Mouse (Mus musculus) C2C12 (cell line): Measurements from ENCODE around the gene Ptpn21.

Experiments used
- CTCF ChIP-seq: IDR thresholded peaks from one replicate; pipeline ENCODE4 v1.5.1; 2011; ENCODE audit not compliant: control insufficient read depth, insufficient read depth, insufficient read length
- MAX ChIP-seq: IDR thresholded peaks from one replicate; pipeline ENCODE4 v1.6.1; 2011; ENCODE audit warnings: mild to moderate bottlenecking, control low read depth
- USF1 ChIP-seq: IDR thresholded peaks from one replicate; pipeline ENCODE4 v1.6.1; 2011; ENCODE audit warnings: low read depth, mild to moderate bottlenecking, control low read depth, moderate library complexity

DNA sequence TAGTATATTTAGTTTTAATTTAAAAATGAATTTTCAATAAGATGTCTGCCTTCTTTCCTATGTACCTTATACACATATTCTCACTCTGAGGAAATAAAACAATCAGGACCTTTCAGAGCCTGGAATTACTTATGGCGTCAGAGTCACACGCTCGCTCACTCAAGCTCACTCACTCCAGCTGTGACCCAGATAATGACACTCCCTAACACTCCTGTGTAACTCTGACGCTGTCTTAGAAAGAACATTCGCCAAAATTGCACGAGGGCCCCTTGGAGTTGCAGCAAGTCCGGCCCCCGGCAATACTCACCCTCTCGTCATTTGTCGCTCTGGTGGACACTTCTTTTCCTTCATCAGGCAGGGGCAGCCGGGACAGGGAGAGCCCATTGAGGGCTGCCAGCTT, 54.0 kb downstream of the Ptpn21 start:
- no peak for TF ChIP-seq MAX
- TF ChIP-seq CTCF: no peak
- no peak for TF ChIP-seq USF1
